Mouse (Mus musculus) B cell, adult 67 days (primary cell): ENCODE results near the gene Tent5d. TPM values are rescaled to one million over a fixed set of nuclear protein-coding genes. Genes with fewer than 3 reads are reported as not detected.

ENCODE experiments used
- total RNA-seq, 2 experiments: library from RNA; stranded (reverse); gene quantifications; 4 replicates each; pipeline ENCODE4 v1.2.4; 2023

The Tent5d gene
- not detected for total RNA-seq

GRCm38 (mm10) chrX:107792290-107792689 lies at the start of gene Tent5d:
Tent5d (plus strand) TSS chrX:107792590.

DNA sequence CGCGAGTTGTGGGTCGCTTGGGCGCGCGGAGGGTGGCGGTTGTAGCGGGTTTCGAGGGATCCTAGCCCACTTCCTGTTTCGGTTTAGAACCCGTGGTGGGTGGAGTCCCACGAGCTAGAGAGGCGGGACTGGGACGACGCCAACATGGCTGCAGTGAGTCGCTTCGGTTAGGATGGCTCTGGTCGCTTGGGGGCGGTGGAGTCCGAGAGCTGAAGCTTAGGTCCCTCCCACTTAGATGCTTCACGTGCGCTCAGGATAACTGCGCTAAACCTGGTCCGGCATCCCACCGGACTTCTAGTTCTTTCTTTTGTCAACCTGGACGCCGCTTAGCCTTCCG lies 23.8 kb downstream of the Tent5d start, which contains the start of gene 2610002M06Rik:
Gene 2610002M06Rik, minus strand, starts transcription at position 117 of the 337 bp plus-strand sequence.

Other genes with a start within 250 kb of the Tent5d start
- not detected for gene Tbx22, start 124.6 kb upstream of the Tent5d start, total RNA-seq
- 10 to 100 TPM; 11.5 to 11.8 TPM for gene 2610002M06Rik, start 23.7 kb downstream of the Tent5d start, total RNA-seq
- gene Gm732, start 155.9 kb downstream of the Tent5d start, total RNA-seq: not detected